Mouse (Mus musculus) left cerebral cortex, postnatal 25 days (tissue): ENCODE data around the gene Olfm3. TPM values are rescaled to one million over a fixed set of nuclear protein-coding genes. Genes with fewer than 3 reads are reported as not detected.

Experiments
- DNase-seq, 2 experiments: peaks; one replicate each; pipeline ENCODE4 v3.0.0; 2022; ENCODE audit warnings: low spot score in 2 of 2, mixed read lengths in 1 of 2
- intact Hi-C: fragments of 180-260 bp; cut with DNase I; formaldehyde crosslinking; loops from one replicate; pipeline ENCODE4 v1.15.1; 2025
- total RNA-seq, 2 experiments: library from RNA; stranded (reverse); gene quantifications; 2 replicates each; pipeline ENCODE4 v1.2.3; 2021

Olfm3 gene
- total RNA-seq, 2 experiments from 2014 or later, result 38.2 to 46.2 TPM

DNA sequence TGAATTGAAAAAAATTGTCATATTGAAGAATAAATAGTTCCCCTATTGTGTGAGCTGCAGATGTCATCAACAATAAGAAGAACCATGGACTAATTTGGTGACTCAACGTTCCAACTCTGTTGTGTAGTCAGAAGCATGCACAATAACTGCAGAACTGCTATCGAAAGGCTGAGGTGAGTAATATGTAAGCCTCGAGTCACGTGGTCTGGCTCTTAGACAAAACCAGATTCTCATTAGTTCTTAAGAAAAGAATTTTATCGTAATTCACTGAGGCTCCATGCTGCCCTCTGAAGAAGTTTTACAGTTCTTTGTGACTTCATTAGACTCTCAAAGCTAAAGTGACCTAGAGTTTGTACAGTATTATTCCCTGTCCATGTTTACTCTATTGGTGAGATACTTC is 145.2 kb downstream of the Olfm3 start:
- intact Hi-C loops, result no loop called here
- no peak for DNase-seq

DNA sequence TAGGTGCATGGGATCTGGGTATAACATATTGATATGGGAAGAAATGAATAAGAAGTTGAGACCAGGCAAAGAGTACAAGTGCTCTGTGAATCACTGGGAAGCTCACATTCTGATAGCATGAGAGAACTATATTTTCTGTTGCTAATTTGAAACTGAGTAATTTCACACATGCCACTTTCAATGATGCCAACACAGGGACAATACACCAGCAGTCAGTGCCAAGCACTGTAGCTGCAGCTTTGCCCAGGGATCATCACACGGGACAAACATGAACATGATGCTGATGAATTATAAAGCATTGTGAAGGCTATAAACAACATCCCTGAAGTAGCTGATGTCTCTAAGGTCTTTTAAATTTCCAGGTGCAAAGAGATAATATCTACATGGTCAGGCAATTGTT is 161.0 kb downstream of the Olfm3 start:
- intact Hi-C loops, result no loop called here
- no peak for DNase-seq

DNA sequence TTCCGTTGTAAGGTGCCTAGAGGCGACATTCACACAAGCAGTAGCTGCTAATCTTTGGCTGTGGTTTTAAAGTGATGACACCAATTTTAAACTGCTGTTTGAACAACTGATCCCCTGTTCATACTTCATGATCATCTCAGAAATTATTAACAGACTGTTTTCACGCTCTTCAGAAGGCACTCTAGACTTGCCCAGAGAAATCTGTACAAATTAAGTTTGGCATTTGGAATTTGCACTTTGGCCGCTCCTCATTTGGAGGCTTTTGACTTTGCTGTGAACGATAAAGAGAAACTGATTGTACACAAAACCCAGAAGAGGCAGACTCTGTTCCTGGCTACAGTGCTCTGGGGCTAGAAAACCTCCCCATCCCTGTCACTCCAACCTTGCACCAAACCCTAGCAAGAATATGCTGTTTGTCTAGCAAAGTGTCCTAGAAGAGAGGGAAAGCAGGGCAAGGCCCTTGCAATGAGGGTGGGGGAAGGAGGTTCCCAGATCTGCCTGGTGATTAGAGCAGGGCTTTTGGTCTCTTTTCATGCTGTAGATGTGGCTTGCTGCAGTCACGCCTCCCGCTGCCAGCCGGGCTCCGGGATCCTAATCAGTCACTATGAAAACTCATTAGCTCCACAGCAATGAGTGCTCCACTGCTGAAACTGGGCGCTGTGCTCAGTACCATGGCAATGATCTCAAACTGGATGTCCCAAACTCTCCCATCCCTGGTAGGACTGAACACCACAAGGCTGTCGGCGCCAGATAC is 176.7 kb downstream of the Olfm3 start:
- intact Hi-C loops, result no loop called here
- DNase-seq, result no peak

DNA sequence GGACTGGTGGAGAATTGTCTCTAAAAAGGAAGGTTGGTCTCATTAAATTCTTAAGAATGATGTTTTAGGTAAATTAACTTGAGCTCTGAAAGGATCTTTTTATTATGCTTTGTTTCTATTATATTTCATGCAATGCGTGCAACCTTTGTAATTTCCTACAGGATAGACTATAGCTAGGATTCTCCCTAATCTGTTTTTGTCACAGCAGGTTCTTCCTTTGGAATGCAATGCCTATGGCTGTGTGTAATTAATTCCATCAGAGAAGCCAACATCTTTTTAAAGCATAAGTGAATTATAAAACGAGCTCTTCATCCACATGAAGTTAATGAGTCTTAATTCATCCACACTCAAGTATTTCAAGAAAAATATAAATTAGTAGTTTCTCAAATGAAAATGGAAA is 177.5 kb downstream of the Olfm3 start:
- intact Hi-C loops, result no loop called here
- DNase-seq, result no peak

DNA sequence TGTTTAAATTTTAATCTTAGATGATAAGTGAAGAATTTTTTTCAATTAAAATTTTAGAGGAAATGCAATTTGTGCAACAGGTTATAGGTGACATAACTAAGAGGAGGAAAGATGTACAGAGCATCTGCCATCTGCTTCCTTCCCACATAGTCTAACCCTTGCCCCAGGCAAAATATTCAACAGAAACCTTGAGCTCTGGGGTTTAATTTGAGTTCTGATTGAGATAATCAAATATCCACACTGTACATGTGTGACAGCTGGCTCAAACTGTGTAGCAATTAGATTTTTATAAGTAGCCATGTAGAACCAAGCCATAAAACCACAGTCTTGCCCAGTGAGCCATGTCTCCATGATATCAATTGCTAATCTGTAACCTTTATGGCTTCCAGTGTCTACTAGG is 179.1 kb downstream of the Olfm3 start:
- DNase-seq, result no peak
- intact Hi-C loops, result no loop called here

DNA sequence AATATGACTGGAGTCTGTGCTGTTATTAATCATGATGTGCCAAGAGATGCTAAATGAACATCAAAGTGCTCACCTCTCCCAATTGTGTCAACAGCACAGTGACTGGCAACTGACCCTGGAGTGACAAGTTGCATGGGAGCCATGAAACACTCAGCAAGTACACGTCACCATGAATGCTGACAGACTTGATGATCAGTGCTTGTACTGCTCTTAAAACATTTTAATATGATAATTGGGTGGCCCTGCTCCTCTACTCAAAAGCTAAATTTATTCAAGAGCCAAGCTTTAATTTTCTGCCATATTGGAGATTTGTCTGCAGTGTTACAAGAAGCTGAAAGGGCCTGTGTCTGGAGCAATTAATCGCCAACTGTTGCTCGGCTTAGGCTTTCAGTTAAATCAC is 184.4 kb downstream of the Olfm3 start:
- DNase-seq, result no peak
- intact Hi-C loops, result no loop called here

DNA sequence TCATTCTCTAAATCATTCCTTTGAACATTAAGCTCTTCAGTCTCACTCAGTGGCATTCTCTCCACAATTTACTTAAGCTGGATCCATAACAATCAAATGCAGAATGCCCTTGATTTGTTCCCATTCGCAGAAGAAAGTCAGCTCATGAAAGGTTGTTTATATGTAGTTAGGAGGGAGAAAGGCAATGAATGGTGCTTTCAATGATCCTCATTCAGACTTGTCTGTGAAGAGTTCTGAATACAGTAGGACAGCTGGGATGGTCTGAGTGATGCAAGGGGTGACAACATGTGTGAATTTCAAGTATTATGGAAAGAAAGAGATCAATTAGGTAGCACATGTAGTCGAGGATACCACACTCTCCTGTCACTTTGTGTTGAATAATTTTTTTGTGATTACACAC is 186.8 kb downstream of the Olfm3 start:
- intact Hi-C loops, result no loop called here
- no peak for DNase-seq

DNA sequence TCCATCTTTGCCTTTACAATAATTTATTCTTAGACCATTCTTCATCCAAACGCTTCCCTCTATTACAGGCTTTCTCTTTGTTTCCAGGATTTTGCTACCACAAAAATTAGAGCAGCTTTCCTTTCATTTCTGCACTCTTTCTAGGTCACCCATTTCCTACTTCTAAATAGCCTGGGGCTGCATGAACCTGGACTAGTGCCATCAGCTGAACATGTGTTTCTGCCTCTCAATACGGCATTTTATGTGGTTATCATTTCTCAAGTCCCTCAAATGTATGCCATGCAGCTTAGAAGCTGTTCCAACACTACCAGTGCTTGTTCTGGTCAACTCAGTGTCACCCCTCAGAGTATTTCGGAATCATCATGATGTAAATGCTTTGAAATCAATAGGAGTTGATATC is 191.6 kb downstream of the Olfm3 start:
- intact Hi-C loops, result no loop called here
- DNase-seq, result peak in 1 of 2 experiments; percentile 34

DNA sequence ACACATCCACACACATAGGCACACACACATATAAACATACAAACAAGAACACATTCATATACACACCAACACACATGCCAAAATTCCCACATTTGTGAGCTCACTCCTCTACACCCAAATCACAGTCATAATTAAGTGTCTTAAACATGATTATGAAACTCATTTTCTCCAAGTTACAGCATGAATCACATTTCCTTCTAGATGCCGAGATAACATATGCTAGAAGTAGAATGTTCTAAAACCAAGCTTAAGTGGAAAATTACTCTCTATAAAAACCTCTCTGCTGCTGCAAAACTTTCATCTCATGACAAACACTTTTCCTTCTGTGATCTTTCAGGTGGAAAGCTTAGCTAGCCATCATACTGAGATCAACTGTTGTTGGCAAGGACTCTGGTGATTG is 195.7 kb downstream of the Olfm3 start:
- intact Hi-C loops, result no loop called here
- peak in 1 of 2 experiments; percentile 14 for DNase-seq

DNA sequence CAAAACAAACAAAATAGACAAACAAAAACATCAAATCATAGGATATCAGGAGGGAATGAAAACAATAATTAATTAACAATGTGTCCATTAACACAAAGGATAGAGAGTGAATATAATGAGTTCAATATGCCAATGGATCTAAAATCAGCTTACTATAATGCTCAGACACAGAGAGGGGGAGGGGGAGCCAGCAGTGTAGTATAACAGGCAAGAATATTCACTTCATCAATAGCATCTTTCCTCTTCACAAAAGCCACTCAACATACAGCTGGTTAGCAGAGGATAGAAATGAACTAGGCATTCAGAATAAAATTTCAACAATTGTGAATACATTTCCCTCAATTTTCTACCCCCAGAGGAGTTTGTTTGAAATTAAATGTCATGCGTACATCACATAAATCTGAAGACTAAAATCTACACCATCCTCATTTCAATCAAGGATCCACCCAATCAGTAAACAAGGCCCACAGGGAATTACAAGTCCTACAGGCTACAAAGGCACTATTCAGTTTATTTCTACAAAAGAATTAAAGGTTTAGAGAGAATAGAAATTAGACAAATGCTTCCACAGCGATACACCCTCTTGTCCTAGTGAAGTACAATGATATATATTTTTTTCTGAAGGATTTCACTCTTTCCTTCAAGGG is 200.4 kb downstream of the Olfm3 start:
- intact Hi-C loops, result no loop called here
- DNase-seq, result no peak

DNA sequence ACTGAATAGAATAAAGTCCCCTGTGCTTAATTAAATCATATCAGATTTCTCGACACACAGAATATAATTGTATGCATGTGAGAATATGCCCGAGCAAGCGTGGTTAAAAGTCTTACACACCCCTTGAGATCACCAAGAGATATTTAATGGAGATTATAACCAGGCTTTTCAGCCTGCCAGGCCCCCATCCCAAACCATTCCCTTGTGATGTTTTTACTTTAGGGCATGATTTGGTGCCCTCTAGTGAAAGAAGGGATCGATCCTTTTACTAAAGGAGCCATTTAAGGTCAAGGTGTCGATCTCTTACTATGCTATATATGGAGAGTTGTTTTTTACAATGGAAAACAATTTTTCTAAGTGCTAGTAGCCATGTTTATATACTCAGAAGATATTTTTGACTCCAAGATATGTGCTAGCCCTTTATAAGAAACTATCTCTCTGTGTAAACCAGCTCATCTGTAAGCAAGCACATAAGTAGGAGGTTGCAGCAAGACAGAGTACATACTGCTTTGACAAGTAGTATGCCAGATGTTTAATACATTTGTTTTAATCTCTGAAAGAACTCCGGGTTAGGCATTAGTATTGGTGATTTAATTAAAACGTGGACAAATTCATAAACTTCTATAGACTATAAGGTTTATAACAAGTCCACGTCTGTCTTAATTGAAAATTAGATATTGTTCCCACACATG is 201.1 kb downstream of the Olfm3 start:
- intact Hi-C loops, result no loop called here
- DNase-seq, result peak in 1 of 2 experiments; percentile 11

DNA sequence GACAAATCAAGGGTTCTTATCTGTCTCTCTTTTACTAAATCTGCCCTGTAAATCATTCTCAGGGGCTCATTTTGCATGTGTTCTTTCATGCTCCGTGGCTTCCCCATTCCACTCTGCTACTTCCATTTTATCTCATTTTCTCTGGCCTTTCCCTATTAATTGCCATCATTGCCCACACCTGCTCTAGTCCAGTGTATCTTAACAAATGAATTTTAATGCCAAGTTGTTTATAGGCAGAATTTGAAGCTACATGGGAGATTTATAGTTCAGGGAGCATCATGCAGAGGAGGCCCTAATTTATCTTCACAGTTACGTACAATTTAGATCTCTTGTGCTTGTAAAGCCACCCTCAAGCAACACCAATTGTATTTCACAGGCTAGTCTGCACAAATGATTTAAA is 241.8 kb downstream of the Olfm3 start:
- no peak for DNase-seq
- intact Hi-C loops, result no loop called here

DNA sequence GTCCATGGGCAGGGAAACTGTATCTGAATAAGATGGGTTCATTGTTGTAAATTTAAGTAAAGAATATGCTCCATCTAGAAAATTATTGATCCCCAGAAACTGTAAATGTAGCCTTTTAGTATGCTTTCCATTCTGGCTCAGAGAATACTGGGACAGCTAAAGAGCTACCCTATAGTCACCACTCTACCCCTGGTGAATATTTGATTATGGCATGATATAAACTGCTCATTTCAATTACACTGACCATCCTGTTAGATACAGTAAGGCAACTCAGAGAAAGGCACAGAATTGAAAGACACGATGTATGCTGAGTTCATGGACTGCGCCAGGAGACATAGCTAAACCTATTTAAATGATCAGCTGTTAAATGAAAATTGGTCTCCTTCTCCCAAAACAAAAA is 242.4 kb downstream of the Olfm3 start:
- no peak for DNase-seq
- intact Hi-C loops, result no loop called here

DNA sequence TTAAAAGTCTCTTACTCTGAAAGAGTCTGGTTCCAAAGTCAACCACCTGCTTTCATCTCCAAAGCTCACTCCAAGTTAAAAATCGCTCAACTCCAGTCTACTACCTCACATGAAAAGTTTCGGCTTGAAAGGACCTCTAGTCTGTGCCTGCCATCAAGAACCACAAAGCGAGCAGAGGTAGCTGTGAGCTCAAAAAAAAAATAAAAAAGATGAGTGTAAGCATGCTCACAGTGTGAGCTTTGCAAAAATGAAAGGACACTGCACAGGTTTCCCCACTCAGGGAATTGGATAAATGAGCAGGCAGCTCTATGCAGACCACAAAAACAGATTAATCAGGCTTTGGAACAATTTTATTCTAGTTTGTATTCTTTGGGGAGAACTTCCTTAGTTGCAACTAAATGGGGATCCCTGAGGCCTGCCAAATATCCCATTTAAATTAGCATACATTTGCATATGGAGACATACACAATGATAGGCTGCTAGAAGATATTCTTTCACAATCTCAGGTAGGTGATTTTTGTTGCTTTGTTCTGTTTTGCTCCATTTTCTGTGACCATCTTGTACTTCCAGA is 255.1 kb downstream of the Olfm3 start:
- DNase-seq, result peak in 1 of 2 experiments; percentile 19
- intact Hi-C loops, result no loop called here

DNA sequence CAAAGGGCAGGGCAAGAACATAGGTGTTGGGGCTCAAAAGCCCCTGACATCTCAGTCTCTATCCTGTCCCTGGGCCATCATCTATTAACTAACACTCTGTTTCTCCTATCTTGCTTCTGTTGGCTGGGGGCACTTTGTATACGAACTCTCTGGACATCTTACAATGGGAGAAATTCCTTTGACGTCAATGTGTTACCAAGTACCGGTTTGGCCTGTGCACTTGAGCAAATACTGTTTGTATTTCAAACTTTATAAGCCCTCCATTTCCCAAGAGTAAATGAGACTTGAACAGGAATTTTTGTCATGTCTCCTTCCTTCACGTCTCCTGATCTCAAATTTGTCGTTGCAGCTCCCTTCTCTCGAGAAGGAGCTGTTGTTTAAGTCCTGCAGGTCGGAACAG is 270.7 kb downstream of the Olfm3 start:
- no peak for DNase-seq
- intact Hi-C loops, result no loop called here
